Mouse (Mus musculus) G1E (cell line): ENCODE measurements around the gene Abhd13.

Source experiments
- CTCF ChIP-seq: IDR thresholded peaks from 2 replicates; pipeline ENCODE4 v1.5.1; 2012; ENCODE audit warnings: low read depth, low read length, inconsistent platforms, mixed read lengths
- GATA1 ChIP-seq: IDR thresholded peaks from 2 replicates; pipeline ENCODE4 v1.6.1; 2012; ENCODE audit warnings: borderline replicate concordance, low read length, inconsistent platforms, mixed read lengths
- GATA2 ChIP-seq: IDR thresholded peaks from 2 replicates; pipeline ENCODE4 v1.6.1; 2012; ENCODE audit warnings: low read depth, low read length, inconsistent platforms, borderline replicate concordance
- POLR2AphosphoS5 ChIP-seq: IDR thresholded peaks from 2 replicates; pipeline ENCODE4 v1.6.1; 2012; ENCODE audit warnings: low read depth, low read length, inconsistent platforms; ENCODE audit not compliant: insufficient replicate concordance
- TAL1 ChIP-seq: conservative IDR thresholded peaks from 2 replicates; pipeline ENCODE4 v1.6.1; 2012; ENCODE audit warnings: low read depth, low read length, inconsistent platforms, mixed read lengths

- TF ChIP-seq TAL1 (no peak), CTCF (no peak), GATA1 (no peak), GATA2 (no peak), POLR2AphosphoS5 (no peak)
Measured at GRCm38 (mm10) chr8:9975898-9976611, 1.5 kb upstream of the Abhd13 start.
